Mouse (Mus musculus): ENCODE measurements around the gene Cpsf7.

Gene Cpsf7

GRCm38 (mm10) chr19:10560108-10560507 lies 35.0 kb downstream of the Cpsf7 start:
- no peak for DNase-seq (ENCODE audit: low read depth, low spot score)

DNA sequence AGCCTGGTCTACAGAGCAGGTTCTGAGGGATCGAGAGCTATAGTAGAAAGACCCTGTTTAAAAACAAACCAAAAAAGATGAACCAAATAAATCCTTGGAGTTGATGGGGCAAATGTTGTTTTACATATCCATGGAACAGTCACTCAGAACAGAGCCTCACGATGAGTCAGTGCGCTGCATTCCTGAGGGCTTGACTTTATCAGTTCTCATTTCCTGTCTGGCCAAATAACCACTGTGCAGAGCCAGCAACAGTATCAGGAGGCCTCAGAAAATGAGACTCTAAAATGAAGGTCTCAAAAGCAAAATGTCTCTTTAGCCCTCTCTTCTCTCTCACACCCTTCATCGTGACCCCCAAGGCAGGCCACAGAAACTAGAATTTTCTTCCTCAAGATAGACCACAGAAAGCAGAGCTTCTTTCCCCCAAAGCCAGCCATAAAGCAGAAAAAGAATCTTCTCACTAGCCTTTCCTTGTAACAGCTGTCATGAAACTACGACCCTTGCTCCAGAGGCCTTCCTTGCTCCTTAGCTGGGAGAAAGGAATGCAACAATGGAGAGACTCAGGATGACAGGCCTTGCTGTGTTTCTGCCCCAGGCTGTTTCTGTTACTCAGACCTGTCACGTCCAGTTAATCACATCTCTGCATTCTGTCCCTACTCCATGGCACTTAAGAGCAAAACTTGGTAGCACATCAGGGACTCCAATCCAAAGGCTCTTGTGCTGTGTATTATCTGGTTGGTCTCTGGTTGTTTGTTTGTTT lies 36.7 kb downstream of the Cpsf7 start:
- DNase-seq (ENCODE audit: low read depth, low spot score) = no peak

GRCm38 (mm10) chr19:10562351-10562750 lies 37.3 kb downstream of the Cpsf7 start:
- DNase-seq (ENCODE audit: low read depth, low spot score) = no peak

GRCm38 (mm10) chr19:10564278-10564677 lies 39.2 kb downstream of the Cpsf7 start:
- DNase-seq (ENCODE audit: low read depth, low spot score) = no peak

GRCm38 (mm10) chr19:10565217-10565616 lies 40.2 kb downstream of the Cpsf7 start:
- DNase-seq (ENCODE audit: low read depth, low spot score) = no peak

DNA sequence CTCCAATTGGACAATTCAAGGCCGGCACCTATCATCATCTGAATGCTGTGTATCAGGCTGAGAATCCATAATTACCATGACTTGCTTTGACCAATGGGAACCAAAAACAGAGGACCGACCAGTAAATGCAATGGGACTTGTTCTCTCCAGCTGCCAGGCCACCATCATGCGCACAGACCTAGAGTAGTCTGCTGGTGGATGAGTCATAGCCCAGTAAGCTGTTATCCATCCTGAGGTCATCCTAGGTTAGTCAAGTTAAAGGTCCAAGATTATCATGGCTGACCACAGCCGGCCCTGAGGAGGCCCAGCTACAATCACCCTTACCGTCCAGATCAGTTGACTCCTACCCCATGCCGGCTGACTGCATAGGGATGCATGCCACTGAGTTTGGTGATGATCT lies 44.6 kb downstream of the Cpsf7 start:
- DNase-seq (ENCODE audit: low read depth, low spot score) = no peak

GRCm38 (mm10) chr19:10576690-10577561 lies 51.9 kb downstream of the Cpsf7 start, which contains the start of the genes Cyb561a3 and Tmem138:
TSS of gene Cyb561a3 (plus strand) at chr19:10577172.
TSS of gene Tmem138 (minus strand) at chr19:10577362.
- peak; percentile 79 for DNase-seq (ENCODE audit: low read depth, low spot score)

DNA sequence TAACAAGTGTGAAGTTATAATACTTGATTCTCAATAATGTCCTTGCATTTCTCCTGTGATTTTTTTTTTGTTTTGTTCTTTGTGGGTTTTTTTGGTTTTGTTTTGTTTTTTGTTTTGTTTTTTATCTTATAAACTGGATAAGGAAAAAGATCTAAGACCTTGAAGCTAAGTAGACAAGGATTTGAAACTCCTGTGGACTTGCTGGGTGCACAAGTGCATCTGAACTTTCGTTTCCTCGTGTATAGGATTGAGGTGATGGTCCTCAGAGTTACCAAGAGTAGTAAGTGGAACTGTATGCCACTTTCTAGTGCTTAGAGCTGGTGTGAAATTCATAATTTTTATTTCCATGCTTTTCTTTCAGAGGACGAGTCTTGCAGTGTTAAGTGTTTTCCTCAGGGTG lies 55.0 kb downstream of the Cpsf7 start:
- no peak for DNase-seq (ENCODE audit: low read depth, low spot score)

DNA sequence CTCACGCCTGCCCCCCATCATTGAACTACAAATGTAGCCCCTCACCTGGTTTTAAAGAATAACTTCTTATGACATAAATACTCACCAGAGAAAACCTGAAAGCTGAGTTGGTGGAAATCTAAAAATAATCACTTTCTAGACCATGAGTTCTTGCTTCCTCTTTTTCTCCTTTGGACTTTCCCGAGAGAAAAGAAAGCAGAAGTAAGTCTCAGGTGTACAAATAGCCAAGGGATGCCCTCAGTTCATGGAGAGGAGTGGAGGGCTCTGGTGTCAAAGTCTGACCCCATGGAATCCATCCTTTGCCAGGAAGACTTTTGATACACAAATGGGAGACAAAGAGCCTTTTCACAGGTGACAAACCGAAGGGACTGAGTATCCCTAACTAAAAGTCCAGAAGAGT lies 55.7 kb downstream of the Cpsf7 start:
- no peak for DNase-seq (ENCODE audit: low read depth, low spot score)

GRCm38 (mm10) chr19:10581984-10582383 lies 56.9 kb downstream of the Cpsf7 start:
- DNase-seq (ENCODE audit: low read depth, low spot score) = no peak

GRCm38 (mm10) chr19:10583550-10584146 lies 58.6 kb downstream of the Cpsf7 start:
- DNase-seq (ENCODE audit: low read depth, low spot score) = no peak

- no peak for DNase-seq (ENCODE audit: low read depth, low spot score)
Measured at GRCm38 (mm10) chr19:10585112-10585511, 60.0 kb downstream of the Cpsf7 start.

- DNase-seq (ENCODE audit: low read depth, low spot score) = no peak
Measured at GRCm38 (mm10) chr19:10587231-10587630, 62.2 kb downstream of the Cpsf7 start.

- no peak for DNase-seq (ENCODE audit: low read depth, low spot score)
Measured at GRCm38 (mm10) chr19:10589127-10589857, 64.2 kb downstream of the Cpsf7 start.

GRCm38 (mm10) chr19:10590301-10590700 lies 65.2 kb downstream of the Cpsf7 start:
- no peak for DNase-seq (ENCODE audit: low read depth, low spot score)

DNA sequence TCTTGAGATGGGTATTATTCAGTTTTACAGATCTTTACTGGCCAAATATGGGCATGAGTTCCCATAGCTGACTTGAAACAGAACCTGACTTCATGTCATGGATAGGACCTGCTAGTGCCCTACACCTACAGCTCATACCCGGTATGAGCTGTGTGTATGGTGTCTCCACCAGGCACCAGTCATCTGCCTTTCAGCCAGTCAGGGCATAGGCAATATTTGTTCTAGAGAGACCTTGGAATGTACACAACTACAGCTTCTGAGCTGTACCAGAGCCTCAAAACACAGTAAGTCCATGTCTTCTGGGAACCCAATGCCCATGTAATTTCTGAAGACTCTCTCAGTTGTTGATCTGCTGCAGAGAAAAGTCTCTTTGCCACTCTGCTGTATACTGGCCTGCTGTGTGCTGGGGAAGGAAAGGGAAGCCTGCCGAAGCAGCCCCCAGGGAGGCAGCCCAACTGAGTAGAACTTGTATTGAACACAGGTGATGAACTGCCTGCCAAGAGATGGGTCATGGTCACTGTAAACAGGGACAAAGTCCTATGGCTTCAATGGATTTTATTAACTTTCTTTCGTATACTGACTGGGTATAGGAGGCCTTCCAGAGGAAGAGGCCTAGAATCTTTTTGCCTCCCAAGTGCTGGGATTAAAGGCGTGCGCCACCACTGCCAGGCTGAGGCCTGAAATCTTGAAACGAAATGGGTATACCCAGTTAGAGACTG lies 66.8 kb downstream of the Cpsf7 start:
- no peak for DNase-seq (ENCODE audit: low read depth, low spot score)

All from WW6 (cell line).